32 mouse cellular contexts compared by ENCODE assay signal in genomic region chr19:24536920-24537319, GRCm38 (mm10). TPM values are rescaled to one million over a fixed set of nuclear protein-coding genes. Genes with fewer than 3 reads are reported as not detected.
DNase-seq lines count a peak whose midpoint lies in the region; ATAC-seq and TF ChIP-seq lines count a peak whose summit lies in the region.
"Had no signal": no experiment of that assay in that cellular context is flagged by ENCODE, and none has a peak within 500 bp of the region (broad histone marks: within the 10 kb centered on the region; RNA-seq: fewer than 3 reads in every experiment).

No protein-coding gene starts in this region.

- WGBS in cerebellum, adult 2 months: 32% methylated on average over 5 of the region's 5 CpGs
- WGBS in liver, embryonic 13.5 days (ENCODE audit: insufficient replicate concordance): 81% methylated on average over 5 of the region's 5 CpGs
- WGBS in liver, embryonic 11.5 days: 91% methylated on average over 5 of the region's 5 CpGs
- WGBS in embryonic facial prominence, embryonic 14.5 days: 50% methylated on average over 5 of the region's 5 CpGs
- 76% methylated on average over 5 of the region's 5 CpGs for whole genome bisulfite sequencing in liver, postnatal 0 days (ENCODE audit: insufficient replicate concordance)
- WGBS in forebrain, embryonic 13.5 days: 84% methylated on average over 5 of the region's 5 CpGs
- WGBS in neural tube, embryonic 15.5 days: 76% methylated on average over 5 of the region's 5 CpGs

- no peaks in the 10 kb centered on the region for H3K9me3 ChIP-seq in liver, embryonic 13.5 days (replicated peaks)
- no peaks in the 10 kb centered on the region for H3K9me3 ChIP-seq in liver, embryonic 11.5 days (ENCODE audit: control insufficient read depth, low read length)
- no peaks in the 10 kb centered on the region for H3K9me3 ChIP-seq in embryonic facial prominence, embryonic 14.5 days (ENCODE audit: control insufficient read depth, low read length)
- H3K9me3 ChIP-seq in liver, postnatal 0 days (ENCODE audit: low read length): no peaks in the 10 kb centered on the region
- no peaks in the 10 kb centered on the region for H3K9me3 ChIP-seq in forebrain, embryonic 13.5 days (replicated peaks)
- no peaks in the 10 kb centered on the region for H3K9me3 ChIP-seq in neural tube, embryonic 15.5 days (replicated peaks)
- H3K9me3 ChIP-seq: embryonic facial prominence, embryonic 13.5 days; G1E; hindbrain, embryonic 13.5 days had no signal

- no peak for TF ChIP-seq EP300 in liver, postnatal 0 days (IDR thresholded peaks at IDR 0.05; ENCODE audit: low read depth)

- H3K27ac ChIP-seq in cerebellum, adult 2 months (ENCODE audit: insufficient read depth, low read length): peak overlapping the region; percentile 66; the same call in 1 of the 2 replicates
- peak overlapping the region; percentile 97 for H3K27ac ChIP-seq in liver, embryonic 13.5 days
- H3K27ac ChIP-seq in liver, embryonic 11.5 days (ENCODE audit: low read depth, low read length): no peak overlapping the region
- H3K27ac ChIP-seq in embryonic facial prominence, embryonic 14.5 days (replicated peaks; ENCODE audit: low read depth, low read length): no peak overlapping the region
- H3K27ac ChIP-seq in liver, postnatal 0 days (ENCODE audit: low read depth): peak overlapping the region; percentile 39; the same call in 1 of the 2 replicates
- no peak overlapping the region for H3K27ac ChIP-seq in forebrain, embryonic 13.5 days
- H3K27ac ChIP-seq in neural tube, embryonic 15.5 days (replicated peaks): no peak overlapping the region
- H3K27ac ChIP-seq: embryonic facial prominence, embryonic 13.5 days; hindbrain, embryonic 13.5 days; kidney, postnatal 0 days; stomach, postnatal 0 days had no signal

- H3K4me1 ChIP-seq in cerebellum, adult 2 months (ENCODE audit: control insufficient read depth, insufficient read depth, low read length): peaks cover 27% of the 10 kb centered on the region; the same call in 1 of the 2 replicates
- peaks cover 92% of the 10 kb centered on the region for H3K4me1 ChIP-seq in liver, embryonic 13.5 days (replicated peaks)
- peaks cover 22% of the 10 kb centered on the region for H3K4me1 ChIP-seq in liver, embryonic 11.5 days (replicated peaks; ENCODE audit: control insufficient read depth, insufficient read depth, low read length)
- H3K4me1 ChIP-seq in embryonic facial prominence, embryonic 14.5 days (ENCODE audit: control insufficient read depth, insufficient read depth, low read length): no peaks in the 10 kb centered on the region
- peaks cover 10% of the 10 kb centered on the region for H3K4me1 ChIP-seq in liver, postnatal 0 days (ENCODE audit: insufficient read depth)
- H3K4me1 ChIP-seq in forebrain, embryonic 13.5 days: no peaks in the 10 kb centered on the region
- H3K4me1 ChIP-seq in neural tube, embryonic 15.5 days: no peaks in the 10 kb centered on the region
- H3K4me1 ChIP-seq: hindbrain, embryonic 13.5 days had no signal

- H3K9ac ChIP-seq in liver, embryonic 13.5 days: no peak overlapping the region
- H3K9ac ChIP-seq in liver, embryonic 11.5 days (ENCODE audit: low read depth, low read length): no peak overlapping the region
- H3K9ac ChIP-seq in embryonic facial prominence, embryonic 14.5 days (ENCODE audit: low read depth, low read length): no peak overlapping the region
- 0 out of 2 replicates have a peak overlapping the region, but pooled peaks have one; percentile 18 for H3K9ac ChIP-seq in liver, postnatal 0 days (replicated peaks)
- H3K9ac ChIP-seq in forebrain, embryonic 13.5 days: no peak overlapping the region
- no peak overlapping the region for H3K9ac ChIP-seq in neural tube, embryonic 15.5 days (replicated peaks)
- H3K9ac ChIP-seq: embryonic facial prominence, embryonic 13.5 days; forebrain, postnatal 0 days; hindbrain, embryonic 13.5 days had no signal

- H3K4me2 ChIP-seq in liver, embryonic 13.5 days: no peak overlapping the region
- H3K4me2 ChIP-seq in liver, embryonic 11.5 days: no peak overlapping the region
- no peak overlapping the region for H3K4me2 ChIP-seq in embryonic facial prominence, embryonic 14.5 days (ENCODE audit: low read depth, low read length)
- H3K4me2 ChIP-seq in liver, postnatal 0 days (ENCODE audit: low read depth, low read length): no peak overlapping the region
- H3K4me2 ChIP-seq in forebrain, embryonic 13.5 days: no peak overlapping the region
- no peak overlapping the region for H3K4me2 ChIP-seq in neural tube, embryonic 15.5 days
- H3K4me2 ChIP-seq: embryonic facial prominence, embryonic 13.5 days; heart, embryonic 11.5 days; hindbrain, embryonic 13.5 days; midbrain, embryonic 11.5 days had no signal

- no peaks in the 10 kb centered on the region for H3K27me3 ChIP-seq in cerebellum, adult 2 months (ENCODE audit: control insufficient read depth, insufficient read depth, low read length)
- no peaks in the 10 kb centered on the region for H3K27me3 ChIP-seq in liver, embryonic 13.5 days
- no peaks in the 10 kb centered on the region for H3K27me3 ChIP-seq in liver, embryonic 11.5 days (replicated peaks; ENCODE audit: control insufficient read depth, insufficient read depth, low read length)
- H3K27me3 ChIP-seq in embryonic facial prominence, embryonic 14.5 days (replicated peaks; ENCODE audit: control insufficient read depth, insufficient read depth, low read length): no peaks in the 10 kb centered on the region
- H3K27me3 ChIP-seq in liver, postnatal 0 days (ENCODE audit: insufficient read depth, low read length): no peaks in the 10 kb centered on the region
- H3K27me3 ChIP-seq in forebrain, embryonic 13.5 days: no peaks in the 10 kb centered on the region
- H3K27me3 ChIP-seq in neural tube, embryonic 15.5 days (replicated peaks): no peaks in the 10 kb centered on the region
- H3K27me3 ChIP-seq: embryonic facial prominence, embryonic 13.5 days; hindbrain, embryonic 13.5 days had no signal

- TF ChIP-seq CTCF in cerebellum, adult 2 months (IDR thresholded peaks at IDR 0.05; ENCODE audit: borderline replicate concordance, insufficient read depth, low read depth, low read length): no peak
- no peak for TF ChIP-seq CTCF in liver, postnatal 0 days (IDR thresholded peaks at IDR 0.05; ENCODE audit: low read depth)

- no peak for DNase-seq in cerebellum, adult 2 months
- no peak for DNase-seq in cerebellum, adult 9-11 months
- DNase-seq in liver, embryonic 13.5 days: no peak
- DNase-seq in liver, embryonic 11.5 days (ENCODE audit: low spot score): no peak
- DNase-seq in embryonic facial prominence, embryonic 14.5 days (ENCODE audit: low spot score): peak; percentile 61
- DNase-seq in liver, postnatal 0 days: no peak
- DNase-seq: adrenal gland, postnatal 36 days; cerebellum, adult 8-10 months; cerebellum, postnatal 36 days; forebrain, postnatal 0 days; heart, postnatal 4 days; kidney, adult 8-10 months; kidney, postnatal 4 days; layer of hippocampus, postnatal 36 days; lung, postnatal 14 days; right cerebral cortex, postnatal 4 days; thymus, adult 2 months; thymus, postnatal 4 days had no signal

- H3K36me3 ChIP-seq in liver, embryonic 13.5 days: no peaks in the 10 kb centered on the region
- no peaks in the 10 kb centered on the region for H3K36me3 ChIP-seq in liver, embryonic 11.5 days (ENCODE audit: control insufficient read depth, insufficient read depth, low read length)
- no peaks in the 10 kb centered on the region for H3K36me3 ChIP-seq in embryonic facial prominence, embryonic 14.5 days (ENCODE audit: control insufficient read depth, insufficient read depth, low read length)
- H3K36me3 ChIP-seq in liver, postnatal 0 days (replicated peaks; ENCODE audit: insufficient read depth, low read length): no peaks in the 10 kb centered on the region; the same call in 1 of the 2 replicates
- no peaks in the 10 kb centered on the region for H3K36me3 ChIP-seq in forebrain, embryonic 13.5 days (ENCODE audit: poor library complexity, severe bottlenecking)
- no peaks in the 10 kb centered on the region for H3K36me3 ChIP-seq in neural tube, embryonic 15.5 days
- H3K36me3 ChIP-seq: embryonic facial prominence, embryonic 13.5 days; hindbrain, embryonic 13.5 days had no signal

- TF ChIP-seq POLR2A in cerebellum, adult 2 months (IDR thresholded peaks at IDR 0.05; ENCODE audit: borderline replicate concordance, insufficient read depth, low read length): no peak

- no peak for ATAC-seq in liver, embryonic 13.5 days (ENCODE audit: low read depth)
- no peak for ATAC-seq in liver, embryonic 11.5 days (replicated peaks; ENCODE audit: low FRiP score)
- no peak for ATAC-seq in embryonic facial prominence, embryonic 14.5 days (ENCODE audit: low read depth)
- ATAC-seq in liver, postnatal 0 days: no peak
- no peak for ATAC-seq in forebrain, embryonic 13.5 days
- no peak for ATAC-seq in neural tube, embryonic 15.5 days (ENCODE audit: low FRiP score)
- ATAC-seq: forebrain, postnatal 0 days; intestine, embryonic 16.5 days; midbrain, embryonic 16.5 days; Patski had no signal

- H3K4me3 ChIP-seq in cerebellum, adult 2 months (replicated peaks; ENCODE audit: insufficient read depth, low read depth, low read length): no peak overlapping the region
- H3K4me3 ChIP-seq in liver, embryonic 13.5 days (replicated peaks): no peak overlapping the region
- H3K4me3 ChIP-seq in liver, embryonic 11.5 days (ENCODE audit: low read depth, low read length): no peak overlapping the region
- no peak overlapping the region for H3K4me3 ChIP-seq in embryonic facial prominence, embryonic 14.5 days (ENCODE audit: low read depth, low read length)
- no peak overlapping the region for H3K4me3 ChIP-seq in liver, postnatal 0 days (ENCODE audit: low read depth, low read length)
- no peak overlapping the region for H3K4me3 ChIP-seq in forebrain, embryonic 13.5 days
- H3K4me3 ChIP-seq in neural tube, embryonic 15.5 days (replicated peaks): no peak overlapping the region
- H3K4me3 ChIP-seq: embryonic facial prominence, embryonic 13.5 days; erythroblast, embryonic 14.5 days; hindbrain, embryonic 13.5 days had no signal

RNA-seq across cellular contexts. Expression of gene Pip5k1b, which starts 18.8 kb away (rescaled TPM):
- polyA plus RNA-seq in cerebellum, adult 2 months (2012; rRNA removed): 36.3 and 41.9 TPM in 2 replicates
- 8.5 and 10.2 TPM in 2 replicates for polyA plus RNA-seq in liver, embryonic 13.5 days (2015; fragmentation: Nextera tagmentation; extraction: Ambion mirVana)
- 5.6 and 7.1 TPM in 2 replicates for polyA plus RNA-seq in liver, embryonic 11.5 days (2014; fragmentation: Nextera tagmentation; extraction: Ambion mirVana)
- polyA plus RNA-seq in embryonic facial prominence, embryonic 14.5 days (2014; fragmentation: Nextera tagmentation; extraction: Ambion mirVana): 0.89 and 1.6 TPM in 2 replicates
- polyA plus RNA-seq in liver, postnatal 0 days (2015; fragmentation: Nextera tagmentation; extraction: Ambion mirVana): 3.0 and 4.4 TPM in 2 replicates
- polyA plus RNA-seq in forebrain, embryonic 13.5 days (2015; fragmentation: Nextera tagmentation; extraction: Ambion mirVana): 1.2 and 1.6 TPM in 2 replicates
- 1.6 and 2.6 TPM in 2 replicates for polyA plus RNA-seq in neural tube, embryonic 15.5 days (2015; fragmentation: Nextera tagmentation; extraction: Ambion mirVana)
- polyA plus RNA-seq: liver, adult 2 months had no signal

RNA-seq across cellular contexts. Expression of gene Fam122a, which starts 59.8 kb away (rescaled TPM):
- 25.1 and 27.2 TPM in 2 replicates for polyA plus RNA-seq in cerebellum, adult 2 months (2012; rRNA removed)
- polyA plus RNA-seq in liver, embryonic 13.5 days (2015; fragmentation: Nextera tagmentation; extraction: Ambion mirVana): 29.7 and 34.6 TPM in 2 replicates
- polyA plus RNA-seq in liver, embryonic 11.5 days (2014; fragmentation: Nextera tagmentation; extraction: Ambion mirVana): 40.1 and 40.3 TPM in 2 replicates
- 51.5 and 54.0 TPM in 2 replicates for polyA plus RNA-seq in embryonic facial prominence, embryonic 14.5 days (2014; fragmentation: Nextera tagmentation; extraction: Ambion mirVana)
- 28.6 and 30.6 TPM in 2 replicates for polyA plus RNA-seq in liver, postnatal 0 days (2015; fragmentation: Nextera tagmentation; extraction: Ambion mirVana)
- 49.0 and 50.8 TPM in 2 replicates for polyA plus RNA-seq in forebrain, embryonic 13.5 days (2015; fragmentation: Nextera tagmentation; extraction: Ambion mirVana)
- 52.0 and 55.4 TPM in 2 replicates for polyA plus RNA-seq in neural tube, embryonic 15.5 days (2015; fragmentation: Nextera tagmentation; extraction: Ambion mirVana)

Comparison
In these comparisons a context has a peak if more than half of its experiments do, and no peak if none do; other contexts are left out.
1. H3K27ac ChIP-seq: peak in cerebellum, adult 2 months (single experiment), liver, embryonic 13.5 days (single experiment) and liver, postnatal 0 days (single experiment); none in liver, embryonic 11.5 days (single experiment), embryonic facial prominence, embryonic 14.5 days (single experiment), forebrain, embryonic 13.5 days (single experiment) and neural tube, embryonic 15.5 days (single experiment).